Mouse (Mus musculus) thymus, adult 2 months (tissue): Measurements from ENCODE around the gene Wnt16. TPM values are rescaled to one million over a fixed set of nuclear protein-coding genes. Genes with fewer than 3 reads are reported as not detected.
A peak's percentile ranks its signal among the peaks of the same experiment; 100 is the strongest.

ENCODE experiments used
- DNase-seq: peaks from one replicate; pipeline ENCODE4 v3.0.0; 2021
- H3K27ac ChIP-seq: fragments of 200-500 bp; 2 replicates; pipeline ENCODE4 v1.5.1; 2012; ENCODE audit warnings: low read length, control low read depth; ENCODE audit not compliant: control insufficient read depth, insufficient read depth
- H3K27me3 ChIP-seq: fragments of 200-500 bp; 2 replicates; pipeline ENCODE4 v1.6.1; 2012; ENCODE audit warnings: mild to moderate bottlenecking, low read length, moderate library complexity, mixed read lengths; ENCODE audit not compliant: control insufficient read depth, insufficient read depth
- H3K36me3 ChIP-seq: fragments of 200-500 bp; 2 replicates; pipeline ENCODE4 v1.6.1; 2012; ENCODE audit warnings: mild to moderate bottlenecking, low read length, moderate library complexity; ENCODE audit not compliant: control insufficient read depth, insufficient read depth
- H3K4me1 ChIP-seq: fragments of 200-500 bp; replicated peaks from 2 replicates; pipeline ENCODE4 v1.6.1; 2012; ENCODE audit warnings: low read length; ENCODE audit not compliant: control insufficient read depth, insufficient read depth
- H3K4me3 ChIP-seq: fragments of 200-500 bp; 2 replicates; pipeline ENCODE4 v1.5.1; 2012; ENCODE audit warnings: mild to moderate bottlenecking, low read length, control low read depth, moderate library complexity; ENCODE audit not compliant: control insufficient read depth, insufficient read depth
- CTCF ChIP-seq: fragments of 200-500 bp; IDR thresholded peaks from 2 replicates; pipeline ENCODE4 v1.5.1; 2012; ENCODE audit warnings: mild to moderate bottlenecking, control low read depth, low read length, moderate library complexity, borderline replicate concordance; ENCODE audit not compliant: control insufficient read depth, poor library complexity, insufficient read depth; ENCODE audit errors: extremely low read depth
- POLR2A ChIP-seq: fragments of 200-500 bp; IDR thresholded peaks from 2 replicates; pipeline ENCODE4 v1.6.1; 2012; ENCODE audit warnings: mild to moderate bottlenecking, low read length, control low read depth, moderate library complexity; ENCODE audit not compliant: control insufficient read depth, poor library complexity, insufficient read depth; ENCODE audit errors: extremely low read depth
- WGBS: fragments of 180-500 bp; shearing (Covaris S2); methylation state at CpG from one replicate; pipeline ENCODE4 v1.1.7; 2018; 5-methylcytosine and 5-hydroxymethylcytosine counted together
- polyA plus RNA-seq: library from polyadenylated mRNA; depleted of rRNA; stranded (reverse); fragments of >200 nt; gene quantifications from 2 replicates; pipeline ENCODE4 v1.2.3, GENCODE M21; 2012

Gene Wnt16
- polyA plus RNA-seq, 1 experiment = 0.12 TPM

- no peak for TF ChIP-seq POLR2A
- peak; percentile 72; the same call in 1 of the 2 replicates for TF ChIP-seq CTCF
- peaks cover 5% of the 10 kb centered on the region for H3K4me1 ChIP-seq
- no peak overlapping the region for H3K4me3 ChIP-seq
- WGBS = 57% methylated on average over 13 of the region's 13 CpGs
- peak; percentile 79 for DNase-seq
- H3K27me3 ChIP-seq = no peaks in the 10 kb centered on the region
- H3K27ac ChIP-seq = no peak overlapping the region
- H3K36me3 ChIP-seq = peaks cover 23% of the 10 kb centered on the region
These were observed 37.5 kb downstream of the Wnt16 start for GRCm38 (mm10) chr6:22325364-22326072.

- Histone ChIP-seq H3K36me3 (peaks cover 18% of the 10 kb centered on the region), H3K4me1 (peaks cover 8% of the 10 kb centered on the region), H3K27me3 (no peaks in the 10 kb centered on the region), H3K4me3 (no peak overlapping the region), H3K27ac (no peak overlapping the region)
- TF ChIP-seq CTCF (no peak), POLR2A (no peak)
- no peak for DNase-seq
- 82% methylated on average over 4 of the region's 4 CpGs for WGBS
These were observed 38.3 kb downstream of the Wnt16 start for GRCm38 (mm10) chr6:22326289-22326688.

DNA sequence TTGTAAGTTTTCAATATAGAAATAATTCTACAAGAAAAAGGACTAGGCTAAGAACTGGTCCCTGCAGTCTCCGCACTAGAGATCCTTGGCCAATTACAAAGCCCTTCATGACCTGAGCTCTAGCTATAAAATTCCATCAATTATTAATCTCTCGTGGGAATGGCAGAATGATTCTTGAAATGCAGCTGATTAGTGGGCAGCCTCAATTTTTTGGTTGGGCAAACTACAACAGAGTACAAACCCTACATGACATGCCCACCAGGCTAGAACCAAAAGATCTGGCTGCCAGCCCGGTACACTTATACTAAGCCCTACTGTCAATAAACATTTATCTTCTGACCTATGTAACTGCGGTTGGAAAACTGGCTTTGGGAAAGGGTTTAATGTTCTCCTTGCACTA is 39.1 kb downstream of the Wnt16 start:
- TF ChIP-seq CTCF = no peak
- TF ChIP-seq POLR2A = no peak
- Histone ChIP-seq H3K36me3 (peaks cover 16% of the 10 kb centered on the region), H3K4me1 (peaks cover 13% of the 10 kb centered on the region), H3K4me3 (no peak overlapping the region), H3K27ac (no peak overlapping the region), H3K27me3 (no peaks in the 10 kb centered on the region)
- 96% methylated on average over 4 of the region's 4 CpGs for WGBS
- no peak for DNase-seq

GRCm38 (mm10) chr6:22327931-22328330 is 39.9 kb downstream of the Wnt16 start:
- Histone ChIP-seq H3K27me3 (no peaks in the 10 kb centered on the region), H3K27ac (no peak overlapping the region), H3K36me3 (peaks cover 16% of the 10 kb centered on the region), H3K4me1 (peaks cover 14% of the 10 kb centered on the region), H3K4me3 (no peak overlapping the region)
- 95% methylated on average over 8 of the region's 8 CpGs for WGBS
- no peak for DNase-seq
- TF ChIP-seq CTCF = no peak
- TF ChIP-seq POLR2A = no peak

DNA sequence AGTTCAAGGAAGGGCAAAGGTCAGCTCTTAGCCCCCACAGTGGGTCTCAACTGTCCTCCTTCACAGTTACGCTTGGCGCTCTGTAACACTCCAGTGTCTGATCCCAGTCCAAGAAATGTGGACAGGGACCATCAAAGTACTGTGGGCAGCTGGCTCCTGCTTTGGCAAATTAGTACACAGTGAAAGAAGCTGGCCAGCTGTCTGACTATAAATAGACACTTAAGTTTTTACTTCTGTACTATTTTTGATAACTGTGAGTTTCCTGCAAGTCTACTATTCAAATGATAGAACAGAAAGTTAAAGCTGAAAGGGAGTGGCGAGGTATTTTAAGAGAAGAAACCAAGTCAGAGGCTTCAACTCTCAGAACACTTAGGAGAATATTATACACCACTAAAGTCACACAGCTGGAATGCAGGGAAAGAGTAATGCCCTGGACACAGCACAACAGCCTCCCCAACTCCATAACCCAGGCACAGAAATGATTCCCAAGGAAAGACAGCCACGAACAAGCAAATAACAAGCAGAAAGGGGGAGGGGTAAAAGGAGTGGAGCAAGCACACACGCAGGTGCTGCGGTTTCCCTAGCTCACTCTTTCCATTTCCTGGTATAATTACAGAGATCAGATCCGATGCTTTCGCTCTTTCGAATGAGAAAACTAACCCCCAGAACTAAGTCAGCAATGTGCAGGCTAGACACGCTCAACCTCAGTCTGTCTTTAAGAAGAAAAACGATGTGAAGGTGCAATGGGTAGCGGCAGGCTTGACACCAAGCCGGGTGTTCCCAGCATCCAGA is 42.3 kb downstream of the Wnt16 start:
- DNase-seq = peak; percentile 28
- peaks cover 16% of the 10 kb centered on the region for H3K36me3 ChIP-seq
- WGBS = 75% methylated on average over 13 of the region's 13 CpGs

GRCm38 (mm10) chr6:22332548-22332947 is 44.5 kb downstream of the Wnt16 start:
- DNase-seq = no peak
- 98% methylated on average over 2 of the region's 2 CpGs for whole genome bisulfite sequencing
- Histone ChIP-seq H3K4me3 (no peak overlapping the region), H3K27me3 (no peaks in the 10 kb centered on the region), H3K4me1 (peaks cover 14% of the 10 kb centered on the region), H3K27ac (no peak overlapping the region), H3K36me3 (peaks cover 9% of the 10 kb centered on the region; the same call in 1 of the 2 replicates)
- TF ChIP-seq CTCF (no peak), POLR2A (no peak)

More for the DNA sequence above, 42.3 kb downstream of the Wnt16 start:
- TF ChIP-seq POLR2A (no peak), CTCF (no peak)
- peaks cover 14% of the 10 kb centered on the region for H3K4me1 ChIP-seq
- no peak overlapping the region for H3K4me3 ChIP-seq
- peak overlapping the region; percentile 96 for H3K27ac ChIP-seq
- H3K27me3 ChIP-seq = no peaks in the 10 kb centered on the region

DNA sequence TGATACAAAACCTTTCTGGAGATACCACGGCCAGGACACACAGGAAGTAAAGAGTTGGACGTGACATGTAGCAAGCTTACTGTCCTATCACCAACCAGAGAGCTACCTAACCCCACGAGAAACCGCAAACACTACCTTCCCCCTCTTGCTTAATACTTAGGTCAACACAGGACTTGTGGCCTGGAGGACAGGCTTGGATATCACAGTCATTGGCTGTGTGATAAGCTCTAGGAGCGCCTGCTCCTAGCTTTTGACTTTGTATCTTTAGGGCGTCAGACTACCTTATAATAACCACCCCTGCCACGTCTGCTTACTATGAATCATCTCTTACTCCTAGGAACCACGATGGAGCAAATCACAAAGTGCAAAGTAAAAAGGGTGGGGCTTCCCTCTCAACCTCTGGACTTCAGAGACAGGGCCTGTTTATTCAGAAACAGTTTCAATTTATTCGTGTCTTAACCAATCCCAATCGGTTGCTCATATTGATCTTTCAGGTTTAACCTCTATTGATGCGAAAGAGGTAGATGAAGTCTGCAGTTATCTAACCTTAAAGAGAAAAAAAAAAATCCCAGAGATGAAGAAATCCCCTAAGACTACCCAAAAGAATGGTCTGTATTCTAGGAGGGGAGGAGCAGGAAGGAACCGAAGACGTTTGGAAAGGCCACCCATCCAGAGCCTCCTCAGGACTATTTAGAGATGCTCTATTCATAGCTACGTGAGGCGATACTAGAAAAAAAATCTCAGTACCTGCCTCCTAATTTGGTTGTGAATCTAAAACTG is 51.9 kb downstream of the Wnt16 start:
- Histone ChIP-seq H3K4me3 (no peak overlapping the region), H3K27me3 (no peaks in the 10 kb centered on the region), H3K27ac (no peak overlapping the region), H3K4me1 (no peaks in the 10 kb centered on the region; the same call in 1 of the 2 replicates), H3K36me3 (0 out of 2 replicates have a peak, but pooled peaks cover 3% of the 10 kb centered on the region)
- 94% methylated on average over 15 of the region's 15 CpGs for WGBS
- DNase-seq = no peak
- TF ChIP-seq CTCF (no peak), POLR2A (no peak)
